Mouse (Mus musculus): Measurements from ENCODE around the gene Gm20388. TPM values are rescaled to one million over a fixed set of nuclear protein-coding genes. Genes with fewer than 3 reads are reported as not detected.
"Not testable (repeated sequence)": the region's sequence is repeated elsewhere in the genome, so short reads cannot be mapped to it uniquely, and the experiment has no call there.

The Gm20388 gene
- total RNA-seq, 1 experiment = 27.0 TPM

DNA sequence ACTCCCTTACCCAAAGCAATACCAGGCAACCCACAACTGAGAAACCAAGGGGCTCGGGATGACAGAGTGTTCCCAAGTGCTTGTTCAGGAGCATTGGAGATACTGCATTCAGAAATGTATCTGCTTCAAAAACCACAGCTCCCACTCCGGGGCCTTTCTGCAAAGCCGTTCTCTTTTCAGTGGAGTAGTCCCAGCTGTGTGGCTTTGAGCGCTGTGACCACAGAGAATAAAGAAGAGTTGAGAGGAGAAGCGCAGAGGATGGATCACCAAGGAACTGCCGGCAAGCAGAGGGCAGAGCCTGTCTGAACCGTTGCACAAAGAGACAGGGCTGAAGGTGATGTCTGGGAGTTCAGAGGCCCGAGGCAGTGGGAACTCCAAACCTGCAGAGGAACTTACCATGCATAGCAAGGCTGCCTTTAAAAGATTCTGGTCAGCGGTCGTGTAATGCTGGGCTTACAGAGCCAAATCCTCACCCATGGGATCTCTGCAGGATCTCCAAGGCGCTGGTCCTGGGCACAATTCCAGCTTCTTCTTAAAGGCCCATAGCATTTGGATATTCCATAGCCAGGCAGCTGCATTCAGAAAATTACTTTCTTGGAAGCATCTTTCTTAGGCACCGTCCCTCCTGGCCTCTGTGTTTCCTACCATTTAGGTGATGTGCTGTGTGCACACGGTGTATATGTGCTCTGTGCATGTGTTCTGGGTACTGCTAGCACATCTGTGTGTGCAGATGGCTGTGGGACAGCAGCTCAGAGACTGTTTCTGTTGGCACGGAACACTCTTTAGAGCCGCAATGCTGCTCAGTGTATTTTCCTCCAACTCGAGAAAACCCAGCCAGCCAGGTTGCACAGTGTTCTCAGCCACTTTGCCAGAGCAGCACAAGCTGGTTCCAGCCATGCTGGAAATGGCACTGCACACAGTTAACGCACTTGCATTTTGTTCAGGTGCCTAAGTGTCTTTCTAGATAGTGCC lies 4261.2 kb downstream of the Gm20388 start:
- no peak for DNase-seq (ENCODE audit: low read depth, low spot score)
- H3K36me3 ChIP-seq (ENCODE audit: control insufficient read depth, insufficient read depth, low read length, poor library complexity, severe bottlenecking) = no peaks in the 10 kb centered on the region
- H3K27ac ChIP-seq (ENCODE audit: insufficient read depth, low read depth, low read length, poor library complexity, severe bottlenecking) = no peak overlapping the region
- TF ChIP-seq ZNF384 (IDR thresholded peaks at IDR 0.05; ENCODE audit: low read depth, low read length) (no peak), MAFK (IDR thresholded peaks at IDR 0.05; ENCODE audit: insufficient read depth, low read depth, low read length) (no peak), CHD2 (IDR thresholded peaks at IDR 0.05; ENCODE audit: low read depth, low read length) (no peak), HCFC1 (IDR thresholded peaks at IDR 0.05; ENCODE audit: borderline replicate concordance, insufficient read depth, low read length) (no peak), ZC3H11A (IDR thresholded peaks at IDR 0.05; ENCODE audit: borderline replicate concordance, low read depth, low read length) (no peak)
- no peak overlapping the region for H3K9ac ChIP-seq (ENCODE audit: insufficient read depth, low read depth, low read length, poor library complexity, severe bottlenecking)
- no peaks in the 10 kb centered on the region for H3K4me1 ChIP-seq (ENCODE audit: control insufficient read depth in 2 of 2, insufficient read depth in 2 of 2, low read length in 2 of 2, poor library complexity in 1 of 2)
- in situ Hi-C loops (cut with MboI; ENCODE audit: low sequenced_read_pairs in 2 of 2, unreplicated experiment in 2 of 2) = no loop called here
- no peaks in the 10 kb centered on the region for H3K9me3 ChIP-seq (ENCODE audit: control insufficient read depth, insufficient read depth, low read depth, low read length)
- no peak overlapping the region for H3K4me3 ChIP-seq (ENCODE audit: insufficient read depth in 1 of 2, low read depth in 1 of 2, low read length in 2 of 2, poor library complexity in 1 of 2, severe bottlenecking in 1 of 2)

DNA sequence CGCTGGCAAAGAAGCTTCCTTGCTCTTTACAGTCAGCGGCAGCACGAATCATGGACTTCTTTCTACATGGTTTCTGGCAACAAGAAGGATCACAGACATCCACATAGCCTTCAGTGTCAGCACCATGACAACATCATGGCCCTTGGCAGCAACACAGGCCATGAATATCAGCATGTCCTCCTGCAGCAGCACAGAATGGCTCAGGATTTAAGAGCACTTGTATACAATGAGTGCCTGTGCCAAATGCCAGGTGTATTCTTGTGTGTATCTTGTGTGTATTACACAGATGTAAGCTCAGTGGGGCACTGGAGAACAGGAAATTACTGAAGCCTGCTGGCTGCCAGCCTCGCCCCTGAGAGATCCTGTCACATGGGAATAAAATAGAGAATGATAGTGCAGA lies 4263.0 kb downstream of the Gm20388 start:
- H3K9ac ChIP-seq (ENCODE audit: insufficient read depth, low read depth, low read length, poor library complexity, severe bottlenecking) = no peak overlapping the region
- no peaks in the 10 kb centered on the region for H3K36me3 ChIP-seq (ENCODE audit: control insufficient read depth, insufficient read depth, low read length, poor library complexity, severe bottlenecking)
- H3K9me3 ChIP-seq (ENCODE audit: control insufficient read depth, insufficient read depth, low read depth, low read length) = no peaks in the 10 kb centered on the region
- H3K4me3 ChIP-seq (ENCODE audit: insufficient read depth in 1 of 2, low read depth in 1 of 2, low read length in 2 of 2, poor library complexity in 1 of 2, severe bottlenecking in 1 of 2) = no peak overlapping the region
- in situ Hi-C loops (cut with MboI; ENCODE audit: low sequenced_read_pairs in 2 of 2, unreplicated experiment in 2 of 2) = no loop called here
- TF ChIP-seq MAFK (IDR thresholded peaks at IDR 0.05; ENCODE audit: insufficient read depth, low read depth, low read length) (no peak), ZNF384 (IDR thresholded peaks at IDR 0.05; ENCODE audit: low read depth, low read length) (no peak), ZC3H11A (IDR thresholded peaks at IDR 0.05; ENCODE audit: borderline replicate concordance, low read depth, low read length) (no peak), CHD2 (IDR thresholded peaks at IDR 0.05; ENCODE audit: low read depth, low read length) (no peak), HCFC1 (IDR thresholded peaks at IDR 0.05; ENCODE audit: borderline replicate concordance, insufficient read depth, low read length) (no peak)
- no peak for DNase-seq (ENCODE audit: low read depth, low spot score)
- H3K4me1 ChIP-seq (ENCODE audit: control insufficient read depth in 2 of 2, insufficient read depth in 2 of 2, low read length in 2 of 2, poor library complexity in 1 of 2) = no peaks in the 10 kb centered on the region
- H3K27ac ChIP-seq (ENCODE audit: insufficient read depth, low read depth, low read length, poor library complexity, severe bottlenecking) = no peak overlapping the region

DNA sequence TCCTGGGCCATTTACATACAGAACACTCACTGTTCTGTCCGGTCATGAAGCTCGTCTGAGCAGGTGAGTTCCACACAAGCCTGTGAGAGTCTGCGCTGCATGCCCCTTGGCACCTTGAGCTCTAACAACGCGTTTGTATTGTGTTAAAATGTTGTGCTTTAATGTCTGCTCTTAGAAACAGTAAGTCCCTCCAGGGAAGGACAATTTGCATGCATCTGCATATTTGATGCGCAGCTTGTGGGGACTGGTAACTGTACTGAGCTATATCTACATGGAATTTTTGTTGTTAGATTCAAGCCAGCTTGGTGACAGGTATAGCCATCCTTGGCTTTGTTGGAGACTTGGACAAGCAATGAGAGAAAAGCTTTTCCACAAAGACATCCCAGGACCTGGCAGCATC lies 4265.5 kb downstream of the Gm20388 start:
- Histone ChIP-seq H3K4me1 (ENCODE audit: control insufficient read depth in 2 of 2, insufficient read depth in 2 of 2, low read length in 2 of 2, poor library complexity in 1 of 2) (no peaks in the 10 kb centered on the region), H3K27ac (ENCODE audit: insufficient read depth, low read depth, low read length, poor library complexity, severe bottlenecking) (no peak overlapping the region), H3K36me3 (ENCODE audit: control insufficient read depth, insufficient read depth, low read length, poor library complexity, severe bottlenecking) (no peaks in the 10 kb centered on the region), H3K9ac (ENCODE audit: insufficient read depth, low read depth, low read length, poor library complexity, severe bottlenecking) (no peak overlapping the region), H3K4me3 (ENCODE audit: insufficient read depth in 1 of 2, low read depth in 1 of 2, low read length in 2 of 2, poor library complexity in 1 of 2, severe bottlenecking in 1 of 2) (no peak overlapping the region), H3K9me3 (ENCODE audit: control insufficient read depth, insufficient read depth, low read depth, low read length) (no peaks in the 10 kb centered on the region)
- in situ Hi-C loops (cut with MboI; ENCODE audit: low sequenced_read_pairs in 2 of 2, unreplicated experiment in 2 of 2) = no loop called here
- no peak for DNase-seq (ENCODE audit: low read depth, low spot score)
- TF ChIP-seq CHD2 (IDR thresholded peaks at IDR 0.05; ENCODE audit: low read depth, low read length) = no peak
- no peak for TF ChIP-seq ZC3H11A (IDR thresholded peaks at IDR 0.05; ENCODE audit: borderline replicate concordance, low read depth, low read length)
- TF ChIP-seq ZNF384 (IDR thresholded peaks at IDR 0.05; ENCODE audit: low read depth, low read length) = no peak
- no peak for TF ChIP-seq HCFC1 (IDR thresholded peaks at IDR 0.05; ENCODE audit: borderline replicate concordance, insufficient read depth, low read length)
- no peak for TF ChIP-seq MAFK (IDR thresholded peaks at IDR 0.05; ENCODE audit: insufficient read depth, low read depth, low read length)

DNA sequence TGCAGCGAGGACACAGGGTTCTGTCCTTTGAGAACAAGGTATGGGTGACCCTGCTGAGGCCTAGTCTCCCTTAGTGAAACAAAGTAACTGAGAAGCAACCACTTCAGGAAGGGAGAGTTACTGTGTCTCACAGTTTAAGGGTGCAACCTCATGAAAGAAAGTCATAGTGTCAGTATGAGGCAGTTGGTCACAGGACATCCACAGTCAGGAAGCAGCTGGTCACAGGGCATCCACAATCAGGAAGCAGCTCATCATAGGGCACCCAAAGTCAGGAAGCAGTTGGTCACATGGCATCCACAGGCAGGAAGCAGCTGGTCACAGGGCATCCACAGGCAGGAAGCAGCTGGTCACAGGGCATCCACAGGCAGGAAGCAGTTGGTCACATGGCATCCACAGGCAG lies 4266.5 kb downstream of the Gm20388 start:
- H3K9ac ChIP-seq (ENCODE audit: insufficient read depth, low read depth, low read length, poor library complexity, severe bottlenecking); H3K4me3 ChIP-seq (ENCODE audit: insufficient read depth in 1 of 2, low read depth in 1 of 2, low read length in 2 of 2, poor library complexity in 1 of 2, severe bottlenecking in 1 of 2); DNase-seq (ENCODE audit: low read depth, low spot score); in situ Hi-C loops (cut with MboI; ENCODE audit: low sequenced_read_pairs in 2 of 2, unreplicated experiment in 2 of 2); H3K4me1 ChIP-seq (ENCODE audit: control insufficient read depth in 2 of 2, insufficient read depth in 2 of 2, low read length in 2 of 2, poor library complexity in 1 of 2); H3K27ac ChIP-seq (ENCODE audit: insufficient read depth, low read depth, low read length, poor library complexity, severe bottlenecking); H3K36me3 ChIP-seq (ENCODE audit: control insufficient read depth, insufficient read depth, low read length, poor library complexity, severe bottlenecking); H3K9me3 ChIP-seq (ENCODE audit: control insufficient read depth, insufficient read depth, low read depth, low read length): not testable (repeated sequence)
